Mouse (Mus musculus) stomach, postnatal 0 days (tissue): Measurements from ENCODE around the gene Tmem189. TPM values are rescaled to one million over a fixed set of nuclear protein-coding genes. Genes with fewer than 3 reads are reported as not detected.
A peak's percentile ranks its signal among the peaks of the same experiment; 100 is the strongest.

Source experiments
- ATAC-seq: fragments of 200-750 bp; cut with Nextera tagmentation; 2 replicates; pipeline ENCODE4 v1.8.0; 2017; ENCODE audit not compliant: low FRiP score, low TSS enrichment
- DNase-seq: peaks from one replicate; pipeline ENCODE4 v3.0.0-alpha.2; 2016; ENCODE audit warnings: low spot score
- H3K27ac ChIP-seq: fragments of 300-500 bp; sonication (generic); replicated peaks from 2 replicates; pipeline ENCODE4 v1.5.1; 2014; ENCODE audit warnings: mild to moderate bottlenecking, control low read depth
- H3K27me3 ChIP-seq: fragments of 300-500 bp; sonication (generic); 2 replicates; pipeline ENCODE4 v1.6.1; 2014; ENCODE audit warnings: low read length; ENCODE audit not compliant: control insufficient read depth, insufficient read depth
- H3K36me3 ChIP-seq: fragments of 300-500 bp; sonication (generic); 2 replicates; pipeline ENCODE4 v1.6.1; 2014; ENCODE audit warnings: low read length, mixed read lengths; ENCODE audit not compliant: control insufficient read depth, insufficient read depth
- H3K4me1 ChIP-seq: fragments of 300-500 bp; sonication (generic); replicated peaks from 2 replicates; pipeline ENCODE4 v1.6.1; 2014; ENCODE audit warnings: antibody characterized with exemption; ENCODE audit not compliant: control insufficient read depth, insufficient read depth
- H3K4me2 ChIP-seq: fragments of 300-500 bp; sonication (generic); replicated peaks from 2 replicates; pipeline ENCODE4 v1.6.1; 2014; ENCODE audit warnings: low read depth, mild to moderate bottlenecking, control low read depth, moderate library complexity
- H3K4me3 ChIP-seq: fragments of 300-500 bp; sonication (generic); 2 replicates; pipeline ENCODE4 v1.5.1; 2014; ENCODE audit warnings: low read depth, low read length, control low read depth
- H3K9ac ChIP-seq: fragments of 300-500 bp; sonication (generic); 2 replicates; pipeline ENCODE4 v1.6.1; 2014; ENCODE audit warnings: mild to moderate bottlenecking, low read length, control low read depth, mixed read lengths
- H3K9me3 ChIP-seq: fragments of 300-500 bp; sonication (generic); 2 replicates; pipeline ENCODE4 v1.6.1; 2016; ENCODE audit warnings: low read length; ENCODE audit not compliant: control insufficient read depth
- CTCF ChIP-seq: IDR thresholded peaks from 2 replicates; pipeline ENCODE4 v1.5.1; 2016; ENCODE audit warnings: antibody characterized with exemption, low read depth, mild to moderate bottlenecking, moderate library complexity
- EP300 ChIP-seq: optimal IDR thresholded peaks from 2 replicates; pipeline ENCODE3; 2016; ENCODE audit warnings: antibody characterized with exemption
- WGBS: fragments of 180-500 bp; shearing (Covaris S2); extraction: QIAGEN DNeasy Blood & Tissue Kit; methylation state at CpG from one replicate; pipeline ENCODE4 v1.1.7; 2014; 5-methylcytosine and 5-hydroxymethylcytosine counted together
- polyA plus RNA-seq: library from polyadenylated mRNA; unstranded; fragments of >200 nt; fragmentation: Nextera tagmentation; extraction: Ambion mirVana; gene quantifications from 2 replicates; pipeline ENCODE4 v1.2.1, GENCODE M21; 2015

Tmem189 gene
- polyA plus RNA-seq, 1 experiment from 2014 or later: 74.6 TPM

DNA sequence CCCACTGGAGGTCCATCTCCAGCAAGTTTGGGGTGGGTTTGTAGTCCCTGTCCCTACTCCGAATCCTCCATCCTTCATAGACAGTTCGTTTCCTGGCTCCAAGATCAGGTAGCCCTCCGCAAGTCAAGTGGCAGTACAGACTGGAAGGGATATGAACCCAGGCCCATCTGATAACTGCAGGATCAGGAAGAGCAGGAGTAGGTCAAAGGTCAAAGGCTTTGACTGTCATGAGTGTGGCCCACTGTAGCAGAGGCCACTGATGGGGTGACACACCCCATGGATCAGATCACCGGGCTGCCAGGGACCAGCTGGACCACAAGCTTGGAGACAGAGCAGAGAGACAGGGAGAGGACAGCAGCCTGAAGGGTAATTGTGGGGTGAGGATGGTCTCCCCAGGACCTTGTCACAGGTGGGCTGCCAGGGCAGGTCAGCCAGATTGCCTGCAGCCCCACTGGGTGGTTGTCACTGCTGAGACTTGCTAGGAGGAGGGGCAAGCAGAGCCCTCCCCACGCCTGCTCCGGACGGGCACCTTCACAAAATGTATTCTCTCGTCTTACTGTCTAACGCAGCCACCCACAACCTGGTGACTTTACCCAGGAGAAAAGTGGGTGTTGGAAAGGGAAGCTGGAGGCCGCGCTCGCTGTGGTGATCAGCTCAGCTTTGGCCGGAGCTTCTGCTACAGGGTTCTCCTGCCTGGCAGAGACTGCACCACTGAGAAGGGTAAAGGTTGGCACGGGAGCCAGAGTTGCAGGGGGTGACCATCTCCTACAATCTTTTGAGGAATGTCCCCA is 2.4 kb upstream of the Tmem189 start:
- DNase-seq: no peak

DNA sequence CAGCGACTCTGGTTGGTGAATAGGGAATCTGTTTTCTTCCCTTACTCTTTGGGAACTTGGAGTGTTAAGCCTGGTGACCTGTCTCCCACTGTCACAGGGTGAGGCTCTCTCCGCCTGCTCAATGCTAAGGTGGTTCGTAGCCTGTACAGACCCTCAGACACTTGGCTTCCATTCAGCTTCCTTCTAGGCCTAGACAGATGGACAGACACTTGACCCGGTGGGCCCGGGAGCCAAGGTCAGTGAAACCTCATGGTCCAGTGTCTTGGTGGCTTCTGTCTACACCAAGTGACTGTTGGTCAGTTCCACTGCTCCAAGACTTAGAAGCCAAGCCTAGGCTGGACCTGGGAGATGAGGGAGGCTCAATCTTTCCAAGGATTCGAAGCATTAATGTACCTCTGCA is 1.8 kb upstream of the Tmem189 start:
- WGBS: 84% methylated on average over 6 of the region's 6 CpGs
- peak overlapping the region; percentile 59 for H3K27ac ChIP-seq

More for the DNA sequence above, 2.4 kb upstream of the Tmem189 start:
- peak overlapping the region; percentile 45; the same call in 1 of the 2 replicates for H3K9ac ChIP-seq
- H3K4me2 ChIP-seq: peak overlapping the region; percentile 80
- 72% methylated on average over 14 of the region's 14 CpGs for WGBS
- H3K27me3 ChIP-seq: no peaks in the 10 kb centered on the region
- TF ChIP-seq EP300 (no peak), CTCF (no peak)
- H3K36me3 ChIP-seq: no peaks in the 10 kb centered on the region
- no peaks in the 10 kb centered on the region for H3K4me1 ChIP-seq
- peak overlapping the region; percentile 76; the same call in 1 of the 2 replicates for H3K4me3 ChIP-seq
- no peaks in the 10 kb centered on the region for H3K9me3 ChIP-seq
- no peak for ATAC-seq
- H3K27ac ChIP-seq: no peak overlapping the region

DNA sequence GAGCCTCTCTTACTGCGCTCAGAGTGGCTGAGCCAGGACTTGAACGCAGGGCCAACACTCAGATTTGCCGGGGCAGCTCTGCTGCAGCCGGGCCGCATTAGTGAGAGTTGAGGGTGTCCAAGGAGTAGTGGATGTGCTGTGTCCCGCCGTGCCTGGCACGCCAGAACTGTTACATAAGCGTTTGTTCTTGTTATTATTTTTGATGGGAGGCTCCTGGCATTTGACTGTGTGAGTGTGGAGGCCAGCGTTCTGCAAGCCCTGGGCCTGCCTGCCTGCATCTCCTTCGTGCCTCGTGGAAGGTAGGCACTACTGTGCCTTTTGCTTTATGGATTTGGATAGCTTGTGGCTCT is 1.3 kb upstream of the Tmem189 start:
- Histone ChIP-seq H3K36me3 (no peaks in the 10 kb centered on the region), H3K9me3 (no peaks in the 10 kb centered on the region), H3K27me3 (no peaks in the 10 kb centered on the region), H3K9ac (peak overlapping the region; percentile 73), H3K4me1 (no peaks in the 10 kb centered on the region), H3K4me2 (peak overlapping the region; percentile 80), H3K27ac (peak overlapping the region; percentile 59), H3K4me3 (peak overlapping the region; percentile 76)
- 56% methylated on average over 12 of the region's 12 CpGs for WGBS
- no peak for DNase-seq
- no peak for ATAC-seq
- no peak for TF ChIP-seq EP300
- no peak for TF ChIP-seq CTCF

More for the DNA sequence above, 1.8 kb upstream of the Tmem189 start:
- peak overlapping the region; percentile 76; the same call in 1 of the 2 replicates for H3K4me3 ChIP-seq
- H3K9ac ChIP-seq: peak overlapping the region; percentile 73
- DNase-seq (no peak), ATAC-seq (no peak)
- TF ChIP-seq EP300 (no peak), CTCF (no peak)
- H3K4me1 ChIP-seq: no peaks in the 10 kb centered on the region
- no peaks in the 10 kb centered on the region for H3K9me3 ChIP-seq
- H3K4me2 ChIP-seq: peak overlapping the region; percentile 80
- no peaks in the 10 kb centered on the region for H3K27me3 ChIP-seq
- no peaks in the 10 kb centered on the region for H3K36me3 ChIP-seq

DNA sequence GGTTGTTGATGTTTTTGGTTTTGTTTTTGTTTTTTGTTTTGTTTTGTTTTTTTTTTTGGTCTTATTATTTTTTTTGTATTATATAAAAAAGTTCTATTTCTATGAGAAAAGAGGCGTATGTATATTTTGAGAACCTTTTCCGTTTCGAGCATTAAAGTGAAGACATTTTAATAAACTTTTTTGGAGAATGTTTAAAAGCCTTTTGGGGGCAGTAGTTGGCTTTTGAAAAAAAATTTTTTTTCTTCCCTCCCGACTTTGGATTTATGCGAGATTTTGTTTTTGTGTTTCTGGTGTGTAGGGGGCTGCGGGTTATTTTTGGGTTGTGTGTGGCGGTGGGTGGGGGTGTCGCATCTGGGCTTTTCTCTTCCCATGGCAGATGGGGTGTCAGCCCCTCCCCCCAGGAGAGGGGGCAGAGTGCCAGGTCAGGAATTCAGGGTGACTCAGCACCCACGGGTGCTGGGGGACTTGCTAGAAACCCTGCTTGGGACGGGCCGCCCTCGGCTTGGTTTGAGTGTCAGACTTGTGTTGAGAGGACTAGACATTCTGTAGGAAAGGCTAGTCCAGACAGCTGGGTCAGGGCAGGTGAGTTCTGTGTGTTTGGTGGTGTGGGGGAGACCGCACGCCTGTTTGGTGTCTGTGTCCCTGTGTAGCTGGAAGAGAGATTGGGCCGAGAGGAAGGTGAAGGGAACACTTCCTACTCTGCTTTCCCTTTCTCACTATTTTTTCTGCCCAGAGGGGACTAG is 768 bp upstream of the Tmem189 start:
- peak; percentile 57 for DNase-seq

DNA sequence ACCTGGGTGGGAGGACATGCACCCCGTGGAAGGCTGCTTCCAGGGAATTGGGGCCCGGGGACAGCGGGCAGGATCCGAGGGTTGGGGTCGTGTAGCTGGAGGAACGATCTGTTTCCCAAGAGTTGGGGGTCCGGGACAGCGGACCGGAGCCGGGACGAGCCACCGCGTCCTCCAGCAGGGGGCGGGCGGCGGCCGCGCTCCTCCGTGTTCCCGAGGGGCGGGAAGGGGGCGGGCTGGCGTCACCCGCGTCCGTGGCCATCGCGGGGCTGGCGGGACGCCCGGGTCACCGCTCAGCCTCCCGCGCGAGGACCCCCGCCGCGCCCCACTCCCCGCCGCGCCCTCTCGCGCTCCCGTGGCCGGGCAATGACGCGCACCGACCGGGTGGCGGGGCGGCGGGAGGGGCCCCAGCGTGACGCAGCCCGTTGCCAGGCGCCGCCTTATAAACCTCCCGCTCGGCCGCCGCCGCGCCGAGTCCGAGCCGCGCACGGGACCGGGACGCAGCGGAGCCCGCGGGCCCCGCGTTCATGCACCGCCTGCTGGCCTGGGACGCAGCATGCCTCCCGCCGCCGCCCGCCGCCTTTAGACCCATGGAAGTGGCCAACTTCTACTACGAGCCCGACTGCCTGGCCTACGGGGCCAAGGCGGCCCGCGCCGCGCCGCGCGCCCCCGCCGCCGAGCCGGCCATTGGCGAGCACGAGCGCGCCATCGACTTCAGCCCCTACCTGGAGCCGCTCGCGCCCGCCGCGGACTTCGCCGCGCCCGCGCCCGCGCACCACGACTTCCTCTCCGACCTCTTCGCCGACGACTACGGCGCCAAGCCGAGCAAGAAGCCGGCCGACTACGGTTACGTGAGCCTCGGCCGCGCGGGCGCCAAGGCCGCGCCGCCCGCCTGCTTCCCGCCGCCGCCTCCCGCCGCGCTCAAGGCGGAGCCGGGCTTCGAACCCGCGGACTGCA is 847 bp downstream of the Tmem189 start, which contains the start of gene Cebpb:
TSS of gene Cebpb (plus strand) at position 418 of the 954 bp plus-strand sequence.
- peak within 1 kb of the TSS; percentile 80 for H3K4me2 ChIP-seq
- peak; percentile 79 for ATAC-seq
- no peaks in the 10 kb centered on the region for H3K9me3 ChIP-seq
- peak within 1 kb of the TSS; percentile 96 for H3K27ac ChIP-seq
- TF ChIP-seq CTCF (peak; percentile 76), EP300 (no peak)
- H3K27me3 ChIP-seq: no peaks in the 10 kb centered on the region
- H3K36me3 ChIP-seq: no peaks in the 10 kb centered on the region
- H3K4me1 ChIP-seq: no peaks in the 10 kb centered on the region
- H3K9ac ChIP-seq: peak within 1 kb of the TSS; percentile 94
- WGBS: under 1% methylated on average over 113 of the region's 147 CpGs
- peak within 1 kb of the TSS; percentile 76 for H3K4me3 ChIP-seq
- DNase-seq: peak; percentile 90

More for the DNA sequence above, 768 bp upstream of the Tmem189 start:
- Histone ChIP-seq H3K27ac (peak overlapping the region; percentile 96), H3K9me3 (no peaks in the 10 kb centered on the region), H3K36me3 (no peaks in the 10 kb centered on the region), H3K4me2 (peak overlapping the region; percentile 80), H3K27me3 (no peaks in the 10 kb centered on the region), H3K9ac (peak overlapping the region; percentile 94), H3K4me1 (no peaks in the 10 kb centered on the region), H3K4me3 (peak overlapping the region; percentile 76)
- 39% methylated on average over 15 of the region's 15 CpGs for WGBS
- TF ChIP-seq CTCF (peak; percentile 6; the same call in 1 of the 2 replicates), EP300 (no peak)
- no peak for ATAC-seq
